Mouse (Mus musculus) olfactory bulb, adult 2 months (tissue): Measurements from ENCODE around the gene Synj1. TPM values are rescaled to one million over a fixed set of nuclear protein-coding genes. Genes with fewer than 3 reads are reported as not detected.

Source experiments
- H3K27ac ChIP-seq: fragments of 200-500 bp; 2 replicates; pipeline ENCODE4 v1.5.1; 2012; ENCODE audit warnings: low read depth, low read length; ENCODE audit not compliant: insufficient read depth
- H3K4me1 ChIP-seq: fragments of 200-500 bp; 2 replicates; pipeline ENCODE4 v1.6.1; 2012; ENCODE audit warnings: low read length; ENCODE audit not compliant: control insufficient read depth, insufficient read depth
- H3K4me3 ChIP-seq: fragments of 200-500 bp; 2 replicates; pipeline ENCODE4 v1.5.1; 2012; ENCODE audit warnings: mild to moderate bottlenecking, low read depth, low read length, moderate library complexity; ENCODE audit not compliant: insufficient read depth
- CTCF ChIP-seq: fragments of 200-500 bp; IDR thresholded peaks from 2 replicates; pipeline ENCODE4 v1.5.1; 2012; ENCODE audit warnings: low read depth, mild to moderate bottlenecking, low read length, moderate library complexity; ENCODE audit not compliant: insufficient read depth
- POLR2A ChIP-seq: fragments of 200-500 bp; IDR thresholded peaks from 2 replicates; pipeline ENCODE4 v1.6.1; 2012; ENCODE audit warnings: mild to moderate bottlenecking, low read depth, low read length, moderate library complexity; ENCODE audit not compliant: insufficient read depth
- WGBS: fragments of 180-500 bp; shearing (Covaris S2); methylation state at CpG from one replicate; pipeline ENCODE4 v1.1.7; 2018; 5-methylcytosine and 5-hydroxymethylcytosine counted together
- polyA plus RNA-seq: library from polyadenylated mRNA; stranded (reverse); fragments of >200 nt; gene quantifications from 2 replicates; pipeline ENCODE4 v1.2.4, GENCODE M21; 2012; ENCODE audit warnings: low replicate concordance; ENCODE audit not compliant: missing spikeins, insufficient read depth, insufficient read length

Synj1 gene
- polyA plus RNA-seq, 1 experiment = 252 TPM

DNA sequence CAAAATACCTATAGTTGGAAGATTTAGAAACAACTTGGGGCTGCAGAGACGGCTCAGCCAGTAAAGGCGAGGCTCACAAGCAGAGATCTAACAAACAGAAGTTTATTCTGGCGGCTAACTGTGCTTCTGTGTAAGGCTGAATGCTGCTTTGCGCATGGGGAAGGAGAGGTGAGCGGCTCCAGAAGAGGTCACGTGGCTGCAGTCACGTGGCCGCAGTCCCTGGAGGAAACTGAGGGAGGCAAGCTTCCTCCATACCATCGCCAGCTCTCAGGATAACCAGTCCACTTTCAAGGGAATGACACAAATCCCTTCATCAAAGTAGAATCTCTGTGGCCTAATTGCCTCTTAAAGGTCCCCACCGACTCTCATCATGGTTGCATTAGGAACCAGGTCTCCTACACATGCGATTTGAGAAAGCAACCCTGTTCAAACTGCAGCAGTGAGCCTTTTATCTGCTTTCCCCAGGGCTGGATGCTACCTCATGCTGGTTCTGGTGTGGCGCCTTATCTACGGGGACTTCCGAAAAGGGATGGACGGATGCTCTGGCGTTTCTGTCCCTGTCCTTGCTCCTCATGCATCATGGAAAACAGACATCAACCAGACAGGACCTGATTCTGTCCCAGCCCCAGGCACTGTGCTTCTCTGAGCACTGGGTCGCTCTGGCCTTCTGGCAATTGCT, 100.1 kb downstream of the Synj1 start:
- no peak overlapping the region for H3K27ac ChIP-seq
- 84% methylated on average over 17 of the region's 17 CpGs for WGBS
- H3K4me3 ChIP-seq = no peak overlapping the region
- no peaks in the 10 kb centered on the region for H3K4me1 ChIP-seq
- TF ChIP-seq CTCF (no peak), POLR2A (no peak)

DNA sequence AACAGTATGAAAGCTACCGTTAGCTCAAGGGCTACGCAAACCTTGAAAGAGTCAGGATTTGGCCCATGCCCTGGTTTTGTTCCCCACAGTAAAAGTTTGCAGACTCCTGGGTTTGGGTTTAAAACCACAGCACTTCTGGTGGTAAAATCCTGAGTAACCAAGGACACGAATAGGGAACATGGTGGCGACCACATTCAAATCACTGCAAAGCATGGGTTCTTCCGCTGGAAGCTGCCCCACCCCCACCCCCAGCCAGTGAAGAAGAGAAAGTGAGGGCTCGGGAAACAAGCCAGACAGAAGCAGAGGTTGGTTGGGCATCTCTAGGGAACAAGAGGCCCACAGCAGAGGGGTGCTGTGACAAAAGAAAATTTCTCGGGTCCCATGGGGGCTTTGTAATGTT, 103.9 kb downstream of the Synj1 start:
- TF ChIP-seq POLR2A (no peak), CTCF (no peak)
- H3K4me1 ChIP-seq = no peaks in the 10 kb centered on the region
- no peak overlapping the region for H3K27ac ChIP-seq
- H3K4me3 ChIP-seq = no peak overlapping the region
- 76% methylated on average over 7 of the region's 7 CpGs for WGBS

DNA sequence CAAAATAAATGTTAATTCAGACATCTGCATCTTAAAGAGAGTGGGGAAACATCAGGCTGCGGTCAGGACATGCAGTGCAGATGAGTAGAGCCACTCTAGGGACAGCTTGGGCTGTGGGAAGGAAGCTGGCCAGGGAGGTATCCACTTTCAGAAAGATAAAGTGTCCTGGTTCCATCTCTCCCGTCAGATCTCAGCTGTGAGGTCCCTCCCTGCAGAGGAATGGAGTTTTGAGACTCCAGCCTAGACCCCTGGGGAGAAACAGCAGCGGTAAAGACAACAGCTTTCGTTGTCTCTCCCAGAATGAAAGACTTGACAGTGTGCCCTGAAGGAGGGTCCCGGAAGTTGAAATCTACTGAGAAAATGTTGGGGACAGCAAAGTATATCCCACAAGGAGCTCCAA, 107.8 kb downstream of the Synj1 start:
- Histone ChIP-seq H3K27ac (no peak overlapping the region), H3K4me3 (no peak overlapping the region), H3K4me1 (no peaks in the 10 kb centered on the region)
- WGBS = 69% methylated on average over 5 of the region's 5 CpGs
- TF ChIP-seq POLR2A = no peak
- TF ChIP-seq CTCF = no peak

DNA sequence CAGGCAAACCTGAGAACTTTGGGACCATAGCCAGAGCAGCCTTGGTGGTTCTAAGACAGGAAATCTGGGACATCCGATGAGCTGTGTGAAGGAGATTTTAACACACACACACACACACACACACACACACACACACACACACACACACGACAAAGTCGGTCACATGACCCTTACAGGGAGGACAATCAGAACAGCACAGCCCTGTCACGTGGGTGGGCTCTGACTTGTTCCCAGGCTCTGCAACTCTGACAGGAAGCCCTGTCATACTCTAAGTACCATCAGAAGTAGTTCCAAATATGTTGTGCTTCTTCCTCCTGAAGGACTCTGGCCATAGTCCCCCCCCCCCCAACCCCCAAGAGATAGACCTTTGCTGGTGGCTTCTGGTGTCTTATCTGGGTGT, 109.7 kb downstream of the Synj1 start:
- H3K4me3 ChIP-seq = no peak overlapping the region
- H3K4me1 ChIP-seq = no peaks in the 10 kb centered on the region
- no peak for TF ChIP-seq CTCF
- TF ChIP-seq POLR2A = no peak
- no peak overlapping the region for H3K27ac ChIP-seq
- WGBS = 88% methylated on average over 4 of the region's 4 CpGs

DNA sequence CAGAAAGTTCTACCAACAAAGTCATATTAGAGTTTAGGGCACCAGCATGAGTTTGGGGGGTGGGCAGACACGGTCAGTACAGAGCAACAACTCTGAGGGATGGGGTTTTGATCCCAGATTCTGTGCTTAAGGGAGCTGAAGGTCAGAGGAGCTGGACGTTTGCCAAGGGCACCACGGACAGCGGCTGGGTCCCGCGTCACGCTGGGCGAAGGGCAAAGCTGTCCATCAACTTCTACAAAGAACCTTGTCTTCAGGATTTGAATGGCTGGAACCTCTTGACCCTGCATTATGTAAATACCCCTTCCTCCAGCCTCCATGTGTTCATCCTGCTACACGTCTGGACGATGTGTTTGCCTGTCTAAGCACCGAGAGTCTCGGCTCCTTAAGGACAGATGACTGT, 111.6 kb downstream of the Synj1 start:
- 49% methylated on average over 12 of the region's 12 CpGs for WGBS
- Histone ChIP-seq H3K4me1 (no peaks in the 10 kb centered on the region), H3K4me3 (no peak overlapping the region), H3K27ac (no peak overlapping the region)
- TF ChIP-seq CTCF (no peak), POLR2A (no peak)

DNA sequence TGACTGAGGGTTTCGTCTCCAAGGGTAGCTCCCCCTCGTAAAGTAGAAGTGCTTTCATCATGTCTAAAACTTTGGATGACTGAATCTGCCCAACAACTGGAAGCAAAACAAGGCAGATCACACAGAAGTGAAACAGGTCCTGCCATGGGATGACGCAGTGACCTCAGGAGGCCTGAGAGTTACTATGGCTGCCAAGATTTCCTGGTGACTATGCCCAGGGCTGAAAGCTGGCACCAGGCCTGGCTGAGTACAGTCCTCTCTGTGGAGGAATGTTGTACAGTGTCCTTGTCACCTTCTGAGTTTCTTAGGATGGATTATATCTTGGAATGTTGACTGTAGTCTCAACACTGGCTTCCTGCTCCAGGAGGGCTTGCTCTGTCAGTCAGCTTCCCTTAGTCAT, 113.5 kb downstream of the Synj1 start:
- 87% methylated on average over 3 of the region's 3 CpGs for WGBS
- Histone ChIP-seq H3K27ac (no peak overlapping the region), H3K4me3 (no peak overlapping the region), H3K4me1 (peaks cover 6% of the 10 kb centered on the region)
- TF ChIP-seq CTCF = no peak
- TF ChIP-seq POLR2A = no peak

DNA sequence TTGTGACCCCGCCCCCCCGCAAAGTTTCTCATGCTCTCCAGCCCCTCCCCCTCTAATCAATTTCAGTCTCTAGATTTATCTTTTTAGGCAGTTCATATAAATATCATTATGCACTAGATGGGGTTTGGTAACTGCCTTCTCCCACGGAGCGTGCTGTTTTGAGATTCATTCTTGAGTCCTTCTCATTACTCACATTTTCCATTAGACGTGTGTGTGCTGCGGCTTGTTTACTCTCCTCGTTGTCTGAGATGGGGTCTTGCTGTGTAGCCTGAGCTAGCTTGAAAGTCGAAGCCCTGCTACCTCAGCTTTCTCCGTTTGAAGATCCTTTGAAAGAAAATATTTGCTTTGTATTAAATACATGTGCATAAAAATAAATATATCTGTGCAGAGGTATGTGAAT, 117.3 kb downstream of the Synj1 start:
- WGBS = 59% methylated on average over 9 of the region's 9 CpGs
- Histone ChIP-seq H3K4me1 (peaks cover 14% of the 10 kb centered on the region), H3K4me3 (no peak overlapping the region), H3K27ac (no peak overlapping the region)
- TF ChIP-seq POLR2A (no peak), CTCF (no peak)

DNA sequence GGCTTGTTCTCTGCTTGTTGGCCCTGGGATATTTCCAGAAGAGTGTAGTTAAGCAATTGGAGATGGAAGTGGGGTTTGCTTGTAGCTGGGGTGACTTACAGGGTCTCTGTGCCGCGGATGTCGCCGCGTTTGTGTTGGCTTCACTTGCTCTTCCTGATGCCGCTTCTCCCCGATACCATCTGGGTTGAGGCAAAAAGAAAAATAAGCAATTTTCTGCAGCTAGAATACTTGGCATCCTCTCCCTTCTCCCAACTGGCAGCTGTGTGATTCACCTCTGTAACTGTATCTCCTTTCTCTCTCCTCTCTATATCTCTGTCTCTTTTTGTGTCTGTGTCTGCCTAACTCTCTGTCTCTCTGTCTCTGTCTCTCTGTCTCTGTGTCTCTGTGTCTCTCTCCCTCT, 118.1 kb downstream of the Synj1 start:
- H3K27ac ChIP-seq = no peak overlapping the region
- WGBS = 41% methylated on average over 7 of the region's 7 CpGs
- H3K4me1 ChIP-seq = peaks cover 14% of the 10 kb centered on the region
- TF ChIP-seq CTCF = no peak
- no peak for TF ChIP-seq POLR2A
- no peak overlapping the region for H3K4me3 ChIP-seq

DNA sequence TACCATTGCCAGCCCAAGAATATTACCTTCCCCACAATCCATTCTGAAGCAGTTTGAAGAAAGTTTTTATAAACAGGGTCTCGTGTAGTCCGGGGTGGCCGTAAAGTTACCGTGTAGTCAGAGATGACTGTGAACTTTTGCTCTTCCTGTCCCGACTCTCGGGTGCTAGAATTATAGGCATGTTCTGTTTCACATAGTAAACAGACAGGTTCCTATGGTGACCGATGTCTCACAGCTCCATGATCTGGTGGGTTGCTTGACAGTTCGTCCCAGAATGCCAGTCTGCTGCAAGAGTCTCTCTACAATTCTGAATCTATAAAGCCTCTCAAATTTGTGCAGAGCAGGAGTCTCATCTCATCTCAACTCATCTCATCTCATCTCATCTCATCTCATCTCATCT, 119.0 kb downstream of the Synj1 start:
- Histone ChIP-seq H3K4me1 (peaks cover 14% of the 10 kb centered on the region), H3K4me3 (no peak overlapping the region), H3K27ac (no peak overlapping the region)
- 81% methylated on average over 8 of the region's 8 CpGs for WGBS
- TF ChIP-seq CTCF = no peak
- TF ChIP-seq POLR2A = no peak

DNA sequence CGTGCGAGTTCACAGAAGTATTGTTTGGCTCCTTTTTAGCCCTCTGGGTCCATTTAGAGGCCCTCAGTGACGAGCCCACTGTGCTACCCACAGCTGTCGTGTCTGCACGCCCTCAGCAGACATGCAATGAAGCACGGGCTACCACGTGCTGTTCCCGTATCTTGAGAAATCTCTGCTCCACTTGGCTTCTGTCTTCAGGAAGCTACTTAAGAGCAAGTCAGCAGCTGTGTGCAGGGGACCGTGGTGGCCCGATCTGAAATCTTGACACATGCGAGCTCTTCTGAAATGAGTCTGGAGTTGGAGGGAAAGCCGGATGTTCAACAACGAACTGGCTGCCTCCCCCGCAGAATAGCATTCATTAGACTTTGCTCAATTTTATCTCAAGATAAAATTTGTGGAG, 119.5 kb downstream of the Synj1 start:
- peaks cover 14% of the 10 kb centered on the region for H3K4me1 ChIP-seq
- no peak overlapping the region for H3K27ac ChIP-seq
- TF ChIP-seq POLR2A (no peak), CTCF (no peak)
- WGBS = 62% methylated on average over 14 of the region's 14 CpGs
- H3K4me3 ChIP-seq = no peak overlapping the region

DNA sequence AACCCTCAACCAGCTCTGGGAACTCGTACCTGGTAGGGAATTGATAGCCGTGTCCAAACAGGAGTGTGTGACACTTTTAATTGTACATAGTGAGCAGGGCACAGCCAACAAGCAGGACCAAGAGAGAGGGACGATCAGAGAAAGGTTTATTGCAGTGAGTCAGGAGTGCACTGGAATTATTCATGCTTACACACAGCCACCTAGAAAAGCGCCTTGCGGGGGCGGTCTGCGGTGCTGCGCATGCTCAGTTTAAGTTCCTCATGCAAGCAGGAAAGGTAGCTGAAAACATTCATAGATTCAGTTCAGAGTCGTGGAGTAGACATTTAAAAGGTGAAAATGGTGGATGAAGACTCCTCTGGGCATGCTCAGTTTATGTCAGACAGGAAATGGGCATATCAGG, 120.4 kb downstream of the Synj1 start:
- H3K27ac ChIP-seq = no peak overlapping the region
- H3K4me1 ChIP-seq = peaks cover 22% of the 10 kb centered on the region
- TF ChIP-seq CTCF = no peak
- TF ChIP-seq POLR2A = no peak
- no peak overlapping the region for H3K4me3 ChIP-seq
- 68% methylated on average over 9 of the region's 9 CpGs for WGBS

Other genes starting within 250 kb of the Synj1 start
- not detected in 2 replicates for gene Urb1, start 200.9 kb downstream of the Synj1 start, polyA plus RNA-seq
- not detected in 2 replicates for gene Eva1c, start 184.6 kb downstream of the Synj1 start, polyA plus RNA-seq
- gene Cfap298, start 76.2 kb downstream of the Synj1 start, polyA plus RNA-seq = not detected in 2 replicates
- 732 TPM in 1 of 2 replicates, not detected in the other for gene Paxbp1, start 33.2 kb upstream of the Synj1 start, polyA plus RNA-seq
- not detected in 2 replicates for gene 4932438H23Rik, start 83.8 kb upstream of the Synj1 start, polyA plus RNA-seq
- gene Olig2, start 214.1 kb upstream of the Synj1 start, polyA plus RNA-seq = not detected in 2 replicates